Mouse (Mus musculus) small intestine, adult 2 months (tissue): ENCODE measurements around the gene Clmn.

Experiments used
- CTCF ChIP-seq: fragments of 200-500 bp; IDR thresholded peaks from 2 replicates; pipeline ENCODE4 v1.5.1; 2012; ENCODE audit warnings: low read depth, mild to moderate bottlenecking, control low read depth, inconsistent platforms, low read length, moderate library complexity, mixed read lengths; ENCODE audit not compliant: insufficient replicate concordance, insufficient read length; ENCODE audit errors: extremely low read depth
- POLR2A ChIP-seq: fragments of 200-500 bp; IDR thresholded peaks from 2 replicates; pipeline ENCODE4 v1.6.1; 2012; ENCODE audit warnings: low read depth, mild to moderate bottlenecking, control low read depth, inconsistent platforms, low read length, moderate library complexity

DNA sequence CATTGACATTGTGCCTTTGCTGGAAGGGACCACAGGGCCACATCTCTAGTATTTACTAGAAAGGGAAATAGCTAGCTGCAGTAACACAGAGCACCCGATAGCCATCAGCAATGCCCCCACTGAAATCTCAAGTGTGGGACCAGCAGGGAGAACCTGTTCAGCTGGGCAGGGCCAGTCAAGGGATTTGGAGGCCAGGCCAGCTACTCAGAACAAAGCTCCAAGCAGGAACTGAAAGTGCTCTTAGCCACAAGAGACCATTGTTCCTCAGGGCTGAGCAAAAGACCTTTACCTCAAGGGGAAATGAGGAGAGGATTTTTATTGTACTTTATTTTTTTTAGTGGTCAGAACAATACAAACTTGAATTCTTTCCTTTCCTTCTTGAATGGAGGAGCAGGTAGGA is 87.3 kb downstream of the Clmn start:
- TF ChIP-seq CTCF (no peak), POLR2A (no peak)
